Mouse (Mus musculus) cerebellum, adult 2 months (tissue): ENCODE results near the gene Ptpn9. TPM values are rescaled to one million over a fixed set of nuclear protein-coding genes. Genes with fewer than 3 reads are reported as not detected.

ENCODE experiments used
- DNase-seq, 2 experiments: peaks; one replicate each; pipeline ENCODE4 v3.0.0; 2021
- H3K27ac ChIP-seq: fragments of 200-500 bp; 2 replicates; pipeline ENCODE4 v1.5.1; 2012; ENCODE audit warnings: low read length, control low read depth, inconsistent platforms; ENCODE audit not compliant: insufficient read depth
- H3K27me3 ChIP-seq: fragments of 200-500 bp; 2 replicates; pipeline ENCODE4 v1.6.1; 2012; ENCODE audit warnings: inconsistent platforms, mild to moderate bottlenecking, low read length, moderate library complexity; ENCODE audit not compliant: control insufficient read depth, insufficient read depth
- H3K4me1 ChIP-seq: fragments of 200-500 bp; 2 replicates; pipeline ENCODE4 v1.6.1; 2011; ENCODE audit warnings: low read length; ENCODE audit not compliant: control insufficient read depth, insufficient read depth
- H3K4me3 ChIP-seq: fragments of 200-500 bp; replicated peaks from 2 replicates; pipeline ENCODE3; 2011; ENCODE audit warnings: mild to moderate bottlenecking, low read depth, low read length, control low read depth; ENCODE audit not compliant: insufficient read depth
- CTCF ChIP-seq: fragments of 200-500 bp; IDR thresholded peaks from 2 replicates; pipeline ENCODE4 v1.5.1; 2011; ENCODE audit warnings: low read depth, mild to moderate bottlenecking, control low read depth, low read length, moderate library complexity, borderline replicate concordance; ENCODE audit not compliant: insufficient read depth
- POLR2A ChIP-seq: fragments of 200-500 bp; IDR thresholded peaks from 2 replicates; pipeline ENCODE4 v1.6.1; 2011; ENCODE audit warnings: low read length, control low read depth, borderline replicate concordance; ENCODE audit not compliant: insufficient read depth
- WGBS: fragments of 180-500 bp; shearing (Covaris S2); methylation state at CpG from one replicate; pipeline ENCODE4 v1.1.7; 2018; 5-methylcytosine and 5-hydroxymethylcytosine counted together
- polyA plus RNA-seq: library from polyadenylated mRNA; depleted of rRNA; stranded (reverse); fragments of >200 nt; gene quantifications from 2 replicates; pipeline ENCODE4 v1.2.3, GENCODE M21; 2012; rRNA removed

Ptpn9 gene
- polyA plus RNA-seq, 1 experiment, result 20.5 TPM

- no peak for DNase-seq
- no peak for TF ChIP-seq CTCF
- no peak for TF ChIP-seq POLR2A
- H3K27ac ChIP-seq, result no peak overlapping the region
- H3K4me1 ChIP-seq, result no peaks in the 10 kb centered on the region
- H3K4me3 ChIP-seq, result no peak overlapping the region
- 81% methylated on average over 3 of the region's 3 CpGs for WGBS
- no peaks in the 10 kb centered on the region for H3K27me3 ChIP-seq
Measured at GRCm38 (mm10) chr9:57082236-57082635, 87.5 kb downstream of the Ptpn9 start.

Other genes with a start within 250 kb of the Ptpn9 start
- 85.1 and 88.3 TPM in 2 replicates for gene Lingo1, start 198.5 kb upstream of the Ptpn9 start, polyA plus RNA-seq
- gene Odf3l1, start 130.2 kb upstream of the Ptpn9 start, polyA plus RNA-seq, result 0.21 and 0.33 TPM in 2 replicates
- gene Cspg4, start 129.9 kb upstream of the Ptpn9 start, polyA plus RNA-seq, result 7.4 and 8.9 TPM in 2 replicates
- gene Snx33, start 66.6 kb upstream of the Ptpn9 start, polyA plus RNA-seq, result 8.4 and 10.3 TPM in 2 replicates
- 89.3 and 93.8 TPM in 2 replicates for gene Imp3, start 57.4 kb upstream of the Ptpn9 start, polyA plus RNA-seq
- 16.3 and 17.6 TPM in 2 replicates for gene Snupn, start 44.0 kb upstream of the Ptpn9 start, polyA plus RNA-seq
- 23.8 and 32.3 TPM in 2 replicates for gene Sin3a, start 77.1 kb downstream of the Ptpn9 start, polyA plus RNA-seq
- gene Man2c1, start 135.8 kb downstream of the Ptpn9 start, polyA plus RNA-seq, result 192 and 203 TPM in 2 replicates
- gene Neil1, start 153.4 kb downstream of the Ptpn9 start, polyA plus RNA-seq, result 15.2 and 15.7 TPM in 2 replicates
- gene Commd4, start 163.4 kb downstream of the Ptpn9 start, polyA plus RNA-seq, result 150 and 170 TPM in 2 replicates
- not detected in 2 replicates for gene Trcg1, start 241.6 kb downstream of the Ptpn9 start, polyA plus RNA-seq